Mouse (Mus musculus) gastrocnemius, postnatal 4 days (tissue): ENCODE results near the gene Cyp4f39. TPM values are rescaled to one million over a fixed set of nuclear protein-coding genes. Genes with fewer than 3 reads are reported as not detected.

Experiments used
- DNase-seq, 2 experiments: peaks; one replicate each; pipeline ENCODE4 v3.0.0; 2021 to 2022; ENCODE audit warnings: low spot score in 2 of 2, mixed read lengths in 2 of 2
- long read RNA-seq, 2 experiments: library from polyadenylated mRNA; stranded (forward); transcript quantifications; one replicate each; pipeline ENCODE4 v2.0.0; 2021
- total RNA-seq, 2 experiments: library from RNA; stranded (reverse); gene quantifications; 2 replicates each; pipeline ENCODE4 v1.2.3; 2021

Gene Cyp4f39
- not detected for total RNA-seq
- long read RNA-seq, experiment 1, partial matches to known transcripts: 0 of 2 reads
- long read RNA-seq, experiment 1, other reads (novel, unspliced or antisense): 1 of 2 reads
- long read RNA-seq, experiment 2: 0 reads

GRCm38 (mm10) chr17:32452482-32452881 is at the start of gene Cyp4f39:
Gene Cyp4f39 (plus strand): TSS chr17:32452723.
- peak in 1 of 2 experiments; percentile 22 for DNase-seq

DNA sequence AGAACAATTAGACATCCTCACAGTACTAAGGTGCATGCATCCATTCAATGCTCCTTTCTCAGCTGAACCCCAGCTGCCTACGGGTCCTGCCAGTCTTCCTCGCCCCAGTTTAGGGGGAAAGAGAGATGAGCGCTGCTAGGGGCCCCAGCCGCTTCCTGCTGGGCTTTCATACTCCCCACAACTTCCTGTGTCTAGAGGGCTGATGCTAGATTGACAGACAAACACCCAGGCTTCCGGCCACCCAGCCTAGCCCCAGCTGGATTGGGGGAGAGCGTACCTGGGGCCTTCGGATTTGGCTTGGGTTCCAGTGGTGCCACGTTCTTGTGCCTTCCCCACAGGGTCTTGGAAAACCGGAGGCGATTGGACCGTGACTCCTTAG is 49.8 kb upstream of the Cyp4f39 start:
- DNase-seq: no peak

- DNase-seq: no peak
These were observed 49.1 kb upstream of the Cyp4f39 start, which contains the start of gene Rasal3 for GRCm38 (mm10) chr17:32403417-32403816. Gene Rasal3 (minus strand): TSS chr17:32403583.

DNA sequence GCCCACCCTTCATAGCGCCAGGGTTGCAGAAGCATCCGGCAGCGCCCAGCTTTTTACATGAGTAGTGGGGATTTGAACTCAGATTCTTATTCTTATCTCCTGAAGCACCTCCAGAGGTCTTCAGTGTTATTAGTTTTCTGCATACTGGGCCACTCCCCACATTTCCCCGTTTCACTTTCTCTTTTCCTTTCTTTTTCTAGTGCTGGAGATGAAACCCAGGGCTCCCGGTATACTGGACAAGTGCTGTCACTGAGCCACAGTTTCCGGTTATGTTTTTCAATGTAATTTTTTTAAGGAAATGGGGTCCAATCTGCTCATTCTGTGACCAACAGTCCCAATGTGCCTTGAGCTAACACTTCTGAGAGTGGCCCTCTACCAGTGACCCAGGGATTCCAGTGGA is 40.6 kb upstream of the Cyp4f39 start:
- no peak for DNase-seq

- no peak for DNase-seq
These were observed 37.0 kb upstream of the Cyp4f39 start for GRCm38 (mm10) chr17:32415417-32416020.

DNA sequence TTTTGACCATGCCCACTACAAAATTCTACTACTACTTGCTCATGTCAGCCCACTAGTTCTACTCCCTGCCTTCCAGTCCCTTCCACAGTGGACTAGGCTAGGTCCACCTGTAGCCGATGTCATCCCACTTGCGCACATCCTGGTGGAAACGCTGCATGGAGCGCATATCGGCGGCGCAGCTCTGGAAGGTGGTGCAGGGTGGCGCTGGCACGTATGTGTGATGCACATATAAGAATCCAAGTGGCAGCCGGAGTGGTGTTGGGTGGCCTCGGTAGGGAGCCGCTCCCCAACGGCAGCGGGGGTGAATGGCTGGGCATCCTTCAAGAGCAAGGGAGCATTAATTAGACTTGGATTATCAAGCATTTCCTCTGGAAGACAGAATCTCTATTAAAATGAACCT is 35.8 kb upstream of the Cyp4f39 start:
- no peak for DNase-seq

- no peak for DNase-seq
These were observed 32.5 kb upstream of the Cyp4f39 start for GRCm38 (mm10) chr17:32419989-32420388.

GRCm38 (mm10) chr17:32420781-32421180 is 31.7 kb upstream of the Cyp4f39 start:
- DNase-seq: no peak

DNA sequence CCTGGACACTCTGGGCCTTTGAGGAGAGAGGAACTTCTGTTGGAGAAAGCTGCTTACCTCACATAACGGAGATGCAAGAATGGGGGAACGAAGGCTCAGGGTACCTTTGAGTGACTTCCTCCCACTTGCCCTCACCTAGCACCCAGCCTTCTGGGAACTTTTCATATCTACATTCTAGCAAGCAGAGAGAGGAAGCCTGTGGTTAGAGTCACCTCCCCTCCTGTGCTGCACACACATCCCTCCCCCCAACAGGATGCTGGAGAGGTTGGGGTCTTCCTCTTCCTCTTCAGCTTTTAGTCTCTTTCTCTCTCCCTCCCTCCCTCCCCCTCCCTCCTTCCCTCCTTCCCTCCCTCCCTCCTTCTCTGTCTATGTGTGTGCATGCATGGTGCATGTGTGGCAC is 28.5 kb upstream of the Cyp4f39 start, which contains the start of gene Pglyrp2:
Gene Pglyrp2, minus strand, starts transcription at position 134 of the 400 bp plus-strand sequence.
- DNase-seq: no peak

- no peak for DNase-seq
These were observed 25.9 kb upstream of the Cyp4f39 start for GRCm38 (mm10) chr17:32426610-32427009.

DNA sequence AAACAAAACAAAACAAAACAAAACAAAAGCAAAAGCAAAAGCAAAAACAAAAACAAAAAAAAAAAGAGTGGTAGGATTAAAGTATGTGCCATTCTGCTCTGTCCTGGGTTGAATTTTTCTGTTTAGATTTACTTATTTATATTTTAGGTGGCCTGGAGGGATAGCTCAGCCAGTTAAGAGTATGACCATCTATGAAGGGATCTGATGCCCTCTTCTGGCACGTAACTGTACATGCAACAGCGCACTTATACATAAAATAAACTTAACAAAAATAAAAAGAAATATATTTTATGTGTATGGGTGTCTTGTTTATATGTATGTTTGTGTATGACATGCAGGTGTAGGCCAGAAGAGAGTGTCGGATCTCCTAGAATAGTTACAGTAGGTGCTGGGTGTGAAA is 20.6 kb upstream of the Cyp4f39 start:
- DNase-seq: no peak

DNA sequence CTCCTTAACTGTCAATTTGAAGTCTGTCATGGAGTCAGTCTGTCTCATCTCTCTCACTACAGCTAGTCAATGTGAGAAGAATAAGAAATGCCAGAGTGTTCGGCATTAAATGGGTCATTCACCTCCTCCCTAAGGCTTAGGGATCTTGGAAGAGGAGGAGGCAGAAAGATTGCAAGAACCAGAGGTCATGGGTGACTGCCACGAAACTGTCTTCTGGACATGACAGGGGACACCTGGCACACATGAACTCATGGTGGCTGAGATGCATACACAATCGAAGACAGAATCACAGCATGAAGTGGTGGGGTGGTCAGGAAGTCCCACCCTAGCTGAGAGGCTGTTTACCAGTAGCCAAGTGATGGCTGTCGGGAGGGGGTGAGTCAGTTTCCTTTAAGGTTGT is 18.2 kb upstream of the Cyp4f39 start:
- no peak for DNase-seq

DNA sequence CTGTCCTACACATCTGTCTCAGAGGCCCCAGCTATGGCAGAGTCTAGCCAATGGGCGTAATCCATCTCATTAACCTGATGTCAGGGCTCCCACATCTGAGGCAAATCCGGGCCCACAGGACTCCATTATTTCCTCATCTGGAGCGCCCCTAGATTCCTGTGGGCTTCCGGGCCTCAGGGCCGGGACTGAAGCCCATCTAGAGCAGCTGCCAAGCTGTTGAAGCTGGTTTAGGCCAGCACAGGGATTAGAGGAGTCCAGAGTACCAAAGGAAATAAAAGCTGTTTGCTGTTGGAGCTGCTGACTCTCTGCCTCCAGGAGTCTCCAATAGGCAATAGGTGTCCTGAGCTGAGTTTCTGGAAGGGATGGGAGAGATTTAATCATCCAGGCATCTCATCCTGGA is 17.4 kb upstream of the Cyp4f39 start:
- no peak for DNase-seq

DNA sequence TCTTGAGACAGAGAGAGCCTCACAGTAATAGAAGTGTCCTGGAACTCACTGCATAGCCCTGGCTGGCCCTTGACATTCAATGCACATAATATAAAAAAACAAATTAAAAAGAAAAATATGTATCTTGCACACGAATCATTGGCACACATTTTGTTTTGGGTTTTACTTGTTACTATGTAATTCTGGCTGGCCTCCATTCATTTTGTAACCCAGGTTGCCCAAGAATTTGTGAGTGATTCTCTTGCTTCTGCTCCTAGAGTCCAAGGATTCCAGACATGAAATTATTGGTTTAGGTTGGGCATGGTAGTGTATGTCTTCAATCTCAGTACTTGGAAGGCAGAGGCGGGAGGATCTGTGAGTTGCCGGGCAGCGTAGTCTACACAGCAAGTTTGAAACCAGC is 15.4 kb upstream of the Cyp4f39 start:
- no peak for DNase-seq

- DNase-seq: no peak
These were observed 9.3 kb upstream of the Cyp4f39 start for GRCm38 (mm10) chr17:32443245-32443644.

DNA sequence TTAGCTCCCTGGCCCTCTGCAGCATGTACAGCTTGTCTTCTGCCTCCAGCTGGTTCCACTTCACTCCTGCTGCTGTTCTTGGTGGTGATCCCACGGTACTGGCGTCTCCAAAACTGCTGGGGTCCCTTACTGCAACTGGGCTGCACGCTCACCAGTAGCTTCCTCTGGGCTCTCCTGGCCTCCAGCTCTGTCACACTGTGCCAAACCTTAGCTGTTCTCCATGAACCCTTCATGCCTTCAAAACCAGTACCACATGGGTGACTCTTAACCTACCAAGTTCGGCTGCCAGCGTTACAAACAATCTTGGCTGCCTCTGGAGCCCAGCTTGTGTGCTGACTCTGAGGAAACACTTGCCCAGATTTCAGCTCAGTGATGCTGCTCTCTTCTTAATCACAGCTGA is 7.5 kb upstream of the Cyp4f39 start:
- DNase-seq: peak in 1 of 2 experiments; percentile 21

DNA sequence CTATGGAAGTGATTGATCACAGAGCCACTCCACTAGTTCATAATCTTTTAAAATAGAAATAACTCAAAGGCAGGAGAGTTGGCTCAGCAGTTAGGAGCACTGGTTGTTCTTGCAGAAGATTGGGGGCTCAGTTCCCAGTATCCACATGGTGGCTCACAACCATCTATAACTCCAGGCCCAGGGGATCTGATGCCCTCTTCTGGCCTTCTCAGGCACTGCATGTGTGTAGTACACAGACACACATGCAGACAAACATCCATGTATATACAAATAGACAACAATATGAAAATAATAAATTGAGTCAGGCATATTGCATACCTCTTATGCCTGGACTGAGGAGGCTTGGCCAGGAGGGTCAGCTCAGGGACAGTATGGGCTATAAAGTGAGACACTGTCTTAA is 5.3 kb upstream of the Cyp4f39 start:
- no peak for DNase-seq

DNA sequence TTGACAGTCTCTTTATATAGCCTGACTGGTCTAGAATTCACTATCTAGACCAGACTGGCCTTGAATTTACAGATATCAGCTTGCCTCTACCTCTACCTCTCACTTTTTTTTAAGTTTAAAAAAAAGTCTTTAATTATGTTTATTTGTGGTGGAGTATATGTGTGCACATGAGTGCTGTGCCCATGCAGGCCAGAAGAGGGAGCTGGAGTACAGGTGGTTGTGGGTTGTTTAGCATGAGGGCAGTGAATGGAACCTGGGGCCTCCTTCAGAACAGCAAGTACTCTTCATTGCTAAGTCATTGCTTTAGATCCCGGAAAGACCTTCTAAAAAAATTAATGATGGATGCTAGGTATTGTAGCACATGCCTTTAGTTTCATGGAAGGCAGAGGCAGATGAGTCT is 3.5 kb upstream of the Cyp4f39 start:
- DNase-seq: no peak

GRCm38 (mm10) chr17:32450844-32451537 is 1.5 kb upstream of the Cyp4f39 start:
- no peak for DNase-seq

- no peak for DNase-seq
These were observed 1.7 kb downstream of the Cyp4f39 start for GRCm38 (mm10) chr17:32454188-32454587.

- no peak for DNase-seq
These were observed 2.5 kb downstream of the Cyp4f39 start for GRCm38 (mm10) chr17:32454997-32455396.

DNA sequence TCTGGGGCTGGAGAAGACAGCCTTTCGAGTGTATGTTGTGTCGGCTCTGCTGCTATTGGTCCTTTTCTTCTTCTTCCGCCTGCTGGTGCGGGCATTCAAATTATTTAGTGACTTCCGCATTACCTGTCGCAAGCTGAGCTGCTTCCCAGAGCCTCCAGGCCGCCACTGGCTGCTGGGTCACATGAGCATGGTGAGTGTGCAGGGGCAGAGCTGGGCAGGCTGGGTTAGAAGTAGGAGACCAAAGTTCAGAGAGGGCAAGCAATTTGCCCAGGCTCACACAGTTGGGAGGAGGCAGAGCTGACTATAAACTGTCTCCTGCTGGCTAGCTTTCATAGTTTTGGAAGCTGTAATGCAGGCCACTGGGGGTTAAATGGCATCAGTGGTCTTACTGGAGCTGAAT is 16.0 kb downstream of the Cyp4f39 start:
- DNase-seq: no peak

DNA sequence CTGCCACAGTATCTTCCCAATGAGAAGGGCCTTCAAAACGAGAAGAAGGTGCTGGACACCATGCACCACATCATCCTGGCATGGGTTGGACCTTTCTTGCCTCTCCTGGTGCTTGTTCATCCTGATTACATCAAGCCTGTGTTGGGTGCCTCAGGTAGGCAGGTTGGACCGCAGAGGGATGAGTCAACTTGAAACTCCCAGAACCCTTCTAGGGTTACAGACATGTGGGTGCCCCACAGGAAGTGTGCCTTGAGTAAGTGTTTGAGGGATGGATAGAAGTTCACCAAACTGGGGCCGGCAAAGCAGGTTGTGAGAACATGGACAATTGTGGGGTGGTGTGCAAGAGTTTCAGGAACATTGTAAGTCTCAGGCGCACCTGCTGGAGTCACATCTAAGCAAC is 18.3 kb downstream of the Cyp4f39 start:
- no peak for DNase-seq
